Mouse (Mus musculus): ENCODE data around the gene 2510039O18Rik.

GRCm38 (mm10) chr4:147953590-147953989, 12.9 kb downstream of the 2510039O18Rik start:
- TF ChIP-seq CTCF (IDR thresholded peaks at IDR 0.05) (peak; percentile 78), POLR2A (IDR thresholded peaks at IDR 0.05; ENCODE audit: insufficient read depth, low read depth, low read length) (no peak), EP300 (IDR thresholded peaks at IDR 0.05; ENCODE audit: insufficient read depth, low read depth, low read length) (no peak)

Data from heart, adult 2 months (tissue).